Mouse (Mus musculus): Measurements from ENCODE around the gene Mapkapk2. TPM values are rescaled to one million over a fixed set of nuclear protein-coding genes. Genes with fewer than 3 reads are reported as not detected.
"Not testable (repeated sequence)": the region's sequence is repeated elsewhere in the genome, so short reads cannot be mapped to it uniquely, and the experiment has no call there.

Gene Mapkapk2
- polyA plus RNA-seq, 1 experiment, result 1.3 TPM

DNA sequence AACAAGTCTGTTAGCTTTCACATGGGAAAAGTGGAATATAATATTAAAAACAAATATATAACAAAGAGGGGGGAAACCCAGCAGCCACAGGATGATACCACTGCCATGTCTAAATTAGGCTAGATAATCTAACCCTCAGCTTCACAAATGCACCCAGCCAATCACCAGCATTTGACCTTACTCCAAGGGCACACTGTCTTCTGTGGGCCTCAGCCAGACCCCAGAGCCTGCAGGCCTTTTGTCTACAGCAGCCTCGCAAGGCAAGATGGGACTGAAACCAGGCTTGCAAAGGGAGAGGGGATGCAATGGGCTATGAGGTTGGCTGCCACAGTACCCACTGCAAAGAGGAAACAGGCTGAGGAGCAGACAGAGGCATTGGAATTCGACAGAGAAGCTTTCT is 55.4 kb downstream of the Mapkapk2 start:
- Histone ChIP-seq H3K27me3 (ENCODE audit: control insufficient read depth) (no peaks in the 10 kb centered on the region), H3K4me3 (replicated peaks) (no peak overlapping the region), H3K4me1 (ENCODE audit: control insufficient read depth) (no peaks in the 10 kb centered on the region), H3K9me3 (ENCODE audit: control insufficient read depth, low read length) (no peaks in the 10 kb centered on the region), H3K36me3 (ENCODE audit: control insufficient read depth) (no peaks in the 10 kb centered on the region)
- TF ChIP-seq GATA1 (IDR thresholded peaks at IDR 0.05; ENCODE audit: low read length), result no peak
- TF ChIP-seq TAL1 (IDR thresholded peaks at IDR 0.05; ENCODE audit: low read length), result no peak

- TF ChIP-seq TAL1 (IDR thresholded peaks at IDR 0.05; ENCODE audit: low read length) (no peak), GATA1 (IDR thresholded peaks at IDR 0.05; ENCODE audit: low read length) (no peak)
- H3K4me1 ChIP-seq (ENCODE audit: control insufficient read depth), result no peaks in the 10 kb centered on the region
- H3K36me3 ChIP-seq (ENCODE audit: control insufficient read depth), result no peaks in the 10 kb centered on the region
- H3K27me3 ChIP-seq (ENCODE audit: control insufficient read depth), result no peaks in the 10 kb centered on the region
- no peaks in the 10 kb centered on the region for H3K9me3 ChIP-seq (ENCODE audit: control insufficient read depth, low read length)
- H3K4me3 ChIP-seq (replicated peaks), result no peak overlapping the region
These were observed 58.1 kb downstream of the Mapkapk2 start for GRCm38 (mm10) chr1:131039479-131039878.

- Histone ChIP-seq H3K27me3 (ENCODE audit: control insufficient read depth) (no peaks in the 10 kb centered on the region), H3K36me3 (ENCODE audit: control insufficient read depth) (no peaks in the 10 kb centered on the region), H3K4me1 (ENCODE audit: control insufficient read depth) (no peaks in the 10 kb centered on the region), H3K4me3 (replicated peaks) (no peak overlapping the region), H3K9me3 (ENCODE audit: control insufficient read depth, low read length) (no peaks in the 10 kb centered on the region)
- no peak for TF ChIP-seq TAL1 (IDR thresholded peaks at IDR 0.05; ENCODE audit: low read length)
- TF ChIP-seq GATA1 (IDR thresholded peaks at IDR 0.05; ENCODE audit: low read length), result no peak
These were observed 59.1 kb downstream of the Mapkapk2 start for GRCm38 (mm10) chr1:131038415-131039017.

- TF ChIP-seq TAL1 (IDR thresholded peaks at IDR 0.05; ENCODE audit: low read length), result no peak
- no peak for TF ChIP-seq GATA1 (IDR thresholded peaks at IDR 0.05; ENCODE audit: low read length)
- H3K4me3 ChIP-seq (replicated peaks), result no peak overlapping the region
- H3K9me3 ChIP-seq (ENCODE audit: control insufficient read depth, low read length), result no peaks in the 10 kb centered on the region
- no peaks in the 10 kb centered on the region for H3K4me1 ChIP-seq (ENCODE audit: control insufficient read depth)
- H3K27me3 ChIP-seq (ENCODE audit: control insufficient read depth), result no peaks in the 10 kb centered on the region
- H3K36me3 ChIP-seq (ENCODE audit: control insufficient read depth), result no peaks in the 10 kb centered on the region
These were observed 59.6 kb downstream of the Mapkapk2 start for GRCm38 (mm10) chr1:131038001-131038400.

- Histone ChIP-seq H3K36me3 (ENCODE audit: control insufficient read depth) (no peaks in the 10 kb centered on the region), H3K9me3 (ENCODE audit: control insufficient read depth, low read length) (no peaks in the 10 kb centered on the region), H3K4me3 (replicated peaks) (no peak overlapping the region), H3K27me3 (ENCODE audit: control insufficient read depth) (no peaks in the 10 kb centered on the region), H3K4me1 (ENCODE audit: control insufficient read depth) (peaks cover 20% of the 10 kb centered on the region)
- TF ChIP-seq GATA1 (IDR thresholded peaks at IDR 0.05; ENCODE audit: low read length) (no peak), TAL1 (IDR thresholded peaks at IDR 0.05; ENCODE audit: low read length) (no peak)
These were observed 66.4 kb downstream of the Mapkapk2 start for GRCm38 (mm10) chr1:131031267-131031666.

DNA sequence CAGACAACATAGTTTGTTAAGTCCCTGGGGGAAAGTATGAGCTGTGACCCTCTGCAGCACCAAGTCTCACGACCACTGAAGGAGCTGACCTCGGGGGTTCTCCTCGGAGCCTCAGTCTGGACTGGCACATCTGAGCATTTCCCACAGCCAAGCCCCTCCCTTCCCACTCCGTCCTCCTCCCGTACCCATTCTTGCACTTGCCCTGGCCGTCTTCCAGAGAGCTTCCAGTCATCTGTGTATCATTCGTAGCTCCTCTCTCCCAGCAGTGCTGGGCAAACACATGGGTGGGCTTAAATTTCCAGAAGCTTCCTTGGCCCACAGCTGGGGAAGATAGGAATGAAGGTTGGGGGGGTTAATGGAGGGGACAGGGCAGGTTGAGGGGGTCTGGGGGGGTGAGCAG is 67.4 kb downstream of the Mapkapk2 start:
- H3K27me3 ChIP-seq (ENCODE audit: control insufficient read depth), result no peaks in the 10 kb centered on the region
- H3K36me3 ChIP-seq (ENCODE audit: control insufficient read depth), result no peaks in the 10 kb centered on the region
- no peak for TF ChIP-seq TAL1 (IDR thresholded peaks at IDR 0.05; ENCODE audit: low read length)
- no peak for TF ChIP-seq GATA1 (IDR thresholded peaks at IDR 0.05; ENCODE audit: low read length)
- peaks cover 26% of the 10 kb centered on the region for H3K4me1 ChIP-seq (ENCODE audit: control insufficient read depth)
- no peak overlapping the region for H3K4me3 ChIP-seq (replicated peaks)
- no peaks in the 10 kb centered on the region for H3K9me3 ChIP-seq (ENCODE audit: control insufficient read depth, low read length)

DNA sequence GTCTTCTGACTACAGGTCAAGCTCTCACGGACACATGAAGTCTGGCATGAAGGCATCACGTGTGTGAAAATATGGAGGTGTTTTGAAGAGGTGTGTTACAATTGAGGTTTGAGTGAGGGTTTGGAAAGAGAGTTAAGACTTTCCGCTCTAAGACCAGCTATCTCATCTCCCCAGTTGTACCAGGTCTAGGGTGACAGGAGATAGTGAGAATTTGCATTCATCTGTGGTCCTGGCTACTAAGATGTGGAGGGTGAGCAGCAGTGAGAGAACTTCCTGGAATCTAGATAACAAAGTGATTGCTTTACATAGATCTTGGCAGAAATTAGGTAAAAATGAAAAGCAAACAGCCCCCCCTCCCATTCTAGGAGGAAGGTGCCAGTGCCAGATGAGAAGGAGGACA is 68.4 kb downstream of the Mapkapk2 start:
- 0 out of 3 replicates have a peak, but pooled peaks have one; percentile 15 for TF ChIP-seq TAL1 (IDR thresholded peaks at IDR 0.05; ENCODE audit: low read length)
- TF ChIP-seq GATA1 (IDR thresholded peaks at IDR 0.05; ENCODE audit: low read length), result no peak
- no peaks in the 10 kb centered on the region for H3K27me3 ChIP-seq (ENCODE audit: control insufficient read depth)

GRCm38 (mm10) chr1:131025843-131026190 is 71.8 kb downstream of the Mapkapk2 start:
- Histone ChIP-seq H3K4me1 (ENCODE audit: control insufficient read depth) (peaks cover 29% of the 10 kb centered on the region), H3K27me3 (ENCODE audit: control insufficient read depth) (peaks cover 16% of the 10 kb centered on the region), H3K9me3 (ENCODE audit: control insufficient read depth, low read length) (no peaks in the 10 kb centered on the region), H3K36me3 (ENCODE audit: control insufficient read depth) (no peaks in the 10 kb centered on the region), H3K4me3 (replicated peaks) (no peak overlapping the region)
- TF ChIP-seq GATA1 (IDR thresholded peaks at IDR 0.05; ENCODE audit: low read length) (no peak), TAL1 (IDR thresholded peaks at IDR 0.05; ENCODE audit: low read length) (no peak)

More for the DNA sequence above, 68.4 kb downstream of the Mapkapk2 start:
- Histone ChIP-seq H3K36me3 (ENCODE audit: control insufficient read depth) (no peaks in the 10 kb centered on the region), H3K9me3 (ENCODE audit: control insufficient read depth, low read length) (no peaks in the 10 kb centered on the region), H3K4me1 (ENCODE audit: control insufficient read depth) (peaks cover 29% of the 10 kb centered on the region), H3K4me3 (replicated peaks) (no peak overlapping the region)

GRCm38 (mm10) chr1:131024900-131025842 is 72.5 kb downstream of the Mapkapk2 start:
- Histone ChIP-seq H3K27me3 (ENCODE audit: control insufficient read depth) (peaks cover 20% of the 10 kb centered on the region), H3K9me3 (ENCODE audit: control insufficient read depth, low read length) (no peaks in the 10 kb centered on the region), H3K4me3 (replicated peaks) (no peak overlapping the region), H3K4me1 (ENCODE audit: control insufficient read depth) (peaks cover 27% of the 10 kb centered on the region), H3K36me3 (ENCODE audit: control insufficient read depth) (no peaks in the 10 kb centered on the region)
- TF ChIP-seq TAL1 (IDR thresholded peaks at IDR 0.05; ENCODE audit: low read length), result no peak
- TF ChIP-seq GATA1 (IDR thresholded peaks at IDR 0.05; ENCODE audit: low read length), result no peak

DNA sequence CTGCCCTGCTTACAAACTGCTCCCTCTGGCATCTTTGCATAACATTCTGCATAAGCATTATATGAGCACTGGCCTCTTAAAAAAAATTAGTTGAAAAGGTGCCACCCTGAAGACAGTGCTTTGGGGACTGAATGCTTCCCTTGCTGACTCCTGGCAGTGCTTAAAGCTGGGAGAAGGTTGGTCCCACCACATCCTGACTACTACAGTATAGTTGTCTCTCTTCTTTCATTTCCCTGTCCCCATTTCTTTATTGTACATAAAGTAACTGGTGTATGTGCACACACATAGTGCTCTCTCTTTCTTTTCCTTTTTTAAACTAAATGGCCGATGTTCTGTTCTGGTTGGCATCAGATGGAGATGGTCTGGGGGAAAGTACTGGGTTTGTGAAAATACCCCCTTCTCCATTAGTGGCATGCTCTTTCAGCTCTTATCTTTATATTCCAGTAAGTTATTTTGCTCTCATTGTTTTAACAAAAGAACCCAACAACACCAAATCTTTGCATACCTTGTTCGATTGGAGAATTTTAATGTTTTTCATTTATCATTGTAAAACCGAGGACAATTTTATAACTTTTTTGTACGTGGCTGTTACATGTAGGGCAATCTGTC is 74.3 kb downstream of the Mapkapk2 start:
- H3K4me3 ChIP-seq (replicated peaks), result not testable (repeated sequence)

More for the DNA sequence above, 74.3 kb downstream of the Mapkapk2 start:
- peaks cover 27% of the 10 kb centered on the region for H3K27me3 ChIP-seq (ENCODE audit: control insufficient read depth)
- not testable (repeated sequence) for H3K9me3 ChIP-seq (ENCODE audit: control insufficient read depth, low read length); H3K36me3 ChIP-seq (ENCODE audit: control insufficient read depth); H3K4me1 ChIP-seq (ENCODE audit: control insufficient read depth)
